Mouse (Mus musculus) lung, adult 2 months (tissue): ENCODE measurements around the gene Ambra1.

Experiments
- CTCF ChIP-seq: fragments of 200-500 bp; IDR thresholded peaks from 2 replicates; pipeline ENCODE4 v1.5.1; 2011; ENCODE audit warnings: mild to moderate bottlenecking, low read length, control low read depth; ENCODE audit not compliant: insufficient read depth
- POLR2A ChIP-seq: fragments of 200-500 bp; IDR thresholded peaks from 2 replicates; pipeline ENCODE4 v1.6.1; 2011; ENCODE audit warnings: low read depth, mild to moderate bottlenecking, control low read depth, low read length, borderline replicate concordance; ENCODE audit errors: extremely low read depth

- no peak for TF ChIP-seq POLR2A
- no peak for TF ChIP-seq CTCF
These were observed 43.4 kb downstream of the Ambra1 start for GRCm38 (mm10) chr2:91773309-91773708.
